ENCODE assay signal across 8 mouse cellular contexts in the genomic region with DNA sequence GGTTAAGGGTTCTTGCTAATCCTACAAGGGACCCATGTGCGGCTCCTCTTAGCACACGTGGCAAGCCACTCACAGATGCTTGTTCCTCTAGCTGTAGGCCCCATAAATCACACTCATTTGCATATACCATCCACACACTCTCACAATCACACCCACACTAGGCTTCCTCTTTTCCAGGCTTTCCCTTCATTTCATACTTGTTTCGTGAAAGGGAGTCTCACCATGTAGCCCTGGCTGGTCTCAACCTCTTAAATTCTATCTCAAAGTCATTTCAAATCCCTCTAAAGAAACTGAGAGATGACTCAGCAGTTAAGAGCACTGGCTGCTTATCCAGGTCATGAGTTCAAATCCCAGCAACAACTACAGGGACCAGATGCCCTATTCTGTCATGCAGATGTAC. TPM values are rescaled to one million over a fixed set of nuclear protein-coding genes. Genes with fewer than 3 reads are reported as not detected.
DNase-seq lines count a peak whose midpoint lies in the region; ATAC-seq and TF ChIP-seq lines count a peak whose summit lies in the region.

No protein-coding gene starts in this region.

- ATAC-seq in frontal cortex, adult (ENCODE audit: low TSS enrichment) = peak; percentile 42; the same call in 1 of the 2 replicates
- ATAC-seq in forebrain, embryonic 12.5 days (ENCODE audit: low FRiP score) = no peak
- ATAC-seq in liver, embryonic 14.5 days (ENCODE audit: insufficient read depth) = no peak

- no peak for TF ChIP-seq EP300 in liver, embryonic 14.5 days (IDR thresholded peaks at IDR 0.05; ENCODE audit: low read depth)

- H3K4me3 ChIP-seq in forebrain, embryonic 12.5 days (replicated peaks) = peak overlapping the region; percentile 91
- peak overlapping the region; percentile 47 to 96 for H3K4me3 ChIP-seq in liver, embryonic 14.5 days (ENCODE audit: insufficient read depth in 1 of 2, low read depth in 2 of 2, low read length in 2 of 2)

- H3K4me2 ChIP-seq in forebrain, embryonic 12.5 days = peak overlapping the region; percentile 79
- peak overlapping the region; percentile 86 for H3K4me2 ChIP-seq in liver, embryonic 14.5 days (ENCODE audit: low read depth)

- TF ChIP-seq CTCF in liver, embryonic 14.5 days (IDR thresholded peaks at IDR 0.05; ENCODE audit: low read depth) = no peak

- DNase-seq in frontal cortex, postnatal 10 days (ENCODE audit: low spot score in 2 of 2) = no peak
- DNase-seq in A20 (ENCODE audit: low read depth, low spot score) (peak; percentile 90), adipocyte (ENCODE audit: low spot score) (no peak)
- DNase-seq in liver, embryonic 14.5 days (ENCODE audit: low read depth in 3 of 3, low spot score in 3 of 3) = no peak
- DNase-seq in cerebellum, postnatal 10 days = no peak
- DNase-seq in thymus, postnatal 10 days (ENCODE audit: low spot score in 2 of 2) = no peak

- no peak overlapping the region for H3K27ac ChIP-seq in forebrain, embryonic 12.5 days
- H3K27ac ChIP-seq in liver, embryonic 14.5 days = peak overlapping the region; percentile 41

- H3K27me3 ChIP-seq in forebrain, embryonic 12.5 days = no peaks in the 10 kb centered on the region
- no peaks in the 10 kb centered on the region for H3K27me3 ChIP-seq in liver, embryonic 14.5 days (ENCODE audit: control insufficient read depth, insufficient read depth, low read length)

- 82% methylated on average over 3 of the region's 3 CpGs for WGBS in forebrain, embryonic 12.5 days
- 35% methylated on average over 3 of the region's 3 CpGs for WGBS in liver, embryonic 14.5 days (ENCODE audit: insufficient replicate concordance)

- peaks cover 65% of the 10 kb centered on the region for H3K36me3 ChIP-seq in forebrain, embryonic 12.5 days (replicated peaks)
- peaks cover 52% of the 10 kb centered on the region for H3K36me3 ChIP-seq in liver, embryonic 14.5 days (replicated peaks; ENCODE audit: control insufficient read depth, insufficient read depth, low read depth)

- peaks cover 40% of the 10 kb centered on the region for H3K4me1 ChIP-seq in forebrain, embryonic 12.5 days
- H3K4me1 ChIP-seq in liver, embryonic 14.5 days (replicated peaks; ENCODE audit: control insufficient read depth in 2 of 2, insufficient read depth in 2 of 2, low read length in 1 of 2) = peaks cover 22 to 32% of the 10 kb centered on the region in 2 experiments

- H3K9me3 ChIP-seq in forebrain, embryonic 12.5 days = no peaks in the 10 kb centered on the region
- H3K9me3 ChIP-seq in liver, embryonic 14.5 days (ENCODE audit: control insufficient read depth, low read length) = no peaks in the 10 kb centered on the region

- peak overlapping the region; percentile 97 for H3K9ac ChIP-seq in forebrain, embryonic 12.5 days
- peak overlapping the region; percentile 99 for H3K9ac ChIP-seq in liver, embryonic 14.5 days (replicated peaks)

RNA-seq across cellular contexts. Expression of a gene that starts 1.7 kb away (rescaled TPM):
- polyA plus RNA-seq in forebrain, embryonic 12.5 days (2016; fragmentation: Nextera tagmentation; extraction: Ambion mirVana) = 184 and 198 TPM in 2 replicates
- polyA plus RNA-seq in liver, embryonic 14.5 days (2012; rRNA removed) = 64.1 and 93.4 TPM in 2 replicates
- 50.2 and 56.0 TPM in 2 replicates for polyA plus RNA-seq in liver, embryonic 14.5 days (2014; fragmentation: Nextera tagmentation; extraction: Ambion mirVana)

RNA-seq across cellular contexts. Expression of a gene that starts 8.4 kb away (rescaled TPM):
- 41.3 and 43.9 TPM in 2 replicates for polyA plus RNA-seq in forebrain, embryonic 12.5 days (2016; fragmentation: Nextera tagmentation; extraction: Ambion mirVana)
- polyA plus RNA-seq in liver, embryonic 14.5 days (2012; rRNA removed) = 6.7 and 7.2 TPM in 2 replicates
- 4.9 and 6.4 TPM in 2 replicates for polyA plus RNA-seq in liver, embryonic 14.5 days (2014; fragmentation: Nextera tagmentation; extraction: Ambion mirVana)

RNA-seq across cellular contexts. Expression of a gene that starts 11.4 kb away (rescaled TPM):
- 6.0 and 7.2 TPM in 2 replicates for polyA plus RNA-seq in forebrain, embryonic 12.5 days (2016; fragmentation: Nextera tagmentation; extraction: Ambion mirVana)
- polyA plus RNA-seq in liver, embryonic 14.5 days (2012; rRNA removed) = 8.2 and 9.4 TPM in 2 replicates
- polyA plus RNA-seq in liver, embryonic 14.5 days (2014; fragmentation: Nextera tagmentation; extraction: Ambion mirVana) = 6.3 and 7.9 TPM in 2 replicates

RNA-seq across cellular contexts. Expression of a gene that starts 18.5 kb away (rescaled TPM):
- polyA plus RNA-seq in forebrain, embryonic 12.5 days (2016; fragmentation: Nextera tagmentation; extraction: Ambion mirVana) = 3.1 and 3.6 TPM in 2 replicates
- polyA plus RNA-seq in liver, embryonic 14.5 days (2012; rRNA removed) = 18.1 and 20.5 TPM in 2 replicates
- 12.4 and 16.6 TPM in 2 replicates for polyA plus RNA-seq in liver, embryonic 14.5 days (2014; fragmentation: Nextera tagmentation; extraction: Ambion mirVana)

RNA-seq across cellular contexts. Expression of a gene that starts 27.6 kb away (rescaled TPM):
- polyA plus RNA-seq in forebrain, embryonic 12.5 days (2016; fragmentation: Nextera tagmentation; extraction: Ambion mirVana) = 17.3 and 17.4 TPM in 2 replicates
- polyA plus RNA-seq in liver, embryonic 14.5 days (2012; rRNA removed) = 2.2 and 2.4 TPM in 2 replicates
- 1.2 TPM in 2 replicates for polyA plus RNA-seq in liver, embryonic 14.5 days (2014; fragmentation: Nextera tagmentation; extraction: Ambion mirVana)
